Mouse (Mus musculus): ENCODE measurements at regions not wholly inside any gene's neighbourhood (a gene's known extent, or its start where the extent isn't known, plus 50 kb on each side); places are given as distances from the start of the nearest gene placed in this dataset.

- TF ChIP-seq CTCF (IDR thresholded peaks at IDR 0.05; ENCODE audit: borderline replicate concordance, insufficient read depth, low read depth, low read length) (no peak), POLR2A (IDR thresholded peaks at IDR 0.05; ENCODE audit: borderline replicate concordance, insufficient read depth, low read length) (no peak)
Observed at GRCm38 (mm10) chr2:82519951-82520350, 423.5 kb upstream of the Fsip2 start.
